Mouse (Mus musculus) inflammation-experienced regulatory T-cells (primary cell): ENCODE results near the gene Afm. TPM values are rescaled to one million over a fixed set of nuclear protein-coding genes. Genes with fewer than 3 reads are reported as not detected.

Source experiments
- polyA plus RNA-seq, 2 experiments: library from polyadenylated mRNA; unstranded; fragments of 100-300 nt; shearing (Covaris generic); gene quantifications; one replicate each; pipeline ENCODE4 v1.2.1; 2017

Afm gene
- under 1 TPM; 0.08 to 0.13 TPM for polyA plus RNA-seq

DNA sequence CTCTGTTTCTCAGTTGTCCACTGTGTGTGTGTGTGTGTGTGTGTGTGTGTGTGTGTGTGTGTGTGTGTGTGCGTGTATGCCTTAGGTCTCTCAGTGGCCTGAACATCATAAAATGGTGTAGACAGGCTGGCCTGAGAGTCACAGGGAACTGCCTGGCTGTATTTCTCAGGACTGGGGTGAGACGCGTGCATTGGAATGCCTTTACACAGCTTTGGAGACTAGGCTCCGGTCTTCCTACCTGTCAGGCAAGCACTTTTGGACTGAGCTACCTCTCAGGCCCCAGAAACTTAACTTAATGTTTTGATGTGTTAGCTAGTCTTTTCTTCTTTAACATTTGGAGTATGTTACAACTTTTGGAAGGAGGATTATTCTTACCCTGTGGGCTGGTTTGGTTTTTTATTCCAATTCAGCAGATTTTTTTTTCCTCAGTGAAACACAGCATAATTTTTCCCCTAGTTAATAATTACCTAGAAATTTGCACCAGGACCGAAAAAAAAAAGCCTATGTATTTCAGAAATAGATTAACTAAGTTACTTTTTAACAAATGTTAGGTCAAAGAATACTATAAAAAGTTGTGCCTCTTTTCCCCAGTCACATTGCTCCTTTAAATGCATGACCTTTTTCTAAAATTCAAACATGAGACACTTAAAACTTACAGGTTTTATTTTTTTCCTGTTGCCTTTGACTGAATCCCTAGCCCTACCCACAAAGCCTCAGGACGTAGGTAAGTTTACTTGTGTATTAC lies at the start of gene Afm:
Gene Afm, plus strand, starts transcription at position 577 of the 745 bp plus-strand sequence.

DNA sequence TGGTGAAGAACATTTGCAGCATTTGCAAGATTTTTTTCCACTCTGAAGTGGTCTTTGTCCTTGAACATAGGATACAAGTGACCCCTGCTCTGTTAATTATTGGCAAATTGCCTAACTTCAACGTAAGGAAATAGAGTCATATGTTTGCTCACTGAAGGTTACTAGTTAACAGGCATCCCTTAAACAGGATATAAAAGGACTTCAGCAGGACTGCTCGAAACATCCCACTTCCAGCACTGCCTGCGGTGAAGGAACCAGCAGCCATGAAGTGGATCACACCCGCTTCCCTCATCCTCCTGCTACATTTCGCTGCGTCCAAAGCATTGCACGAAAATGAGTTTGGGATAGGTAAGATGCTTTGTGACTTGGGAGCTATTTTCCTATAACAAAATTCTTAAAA lies 28.2 kb upstream of the Afm start, which contains the start of gene Afp:
Gene Afp, plus strand, starts transcription at position 220 of the 400 bp plus-strand sequence.

DNA sequence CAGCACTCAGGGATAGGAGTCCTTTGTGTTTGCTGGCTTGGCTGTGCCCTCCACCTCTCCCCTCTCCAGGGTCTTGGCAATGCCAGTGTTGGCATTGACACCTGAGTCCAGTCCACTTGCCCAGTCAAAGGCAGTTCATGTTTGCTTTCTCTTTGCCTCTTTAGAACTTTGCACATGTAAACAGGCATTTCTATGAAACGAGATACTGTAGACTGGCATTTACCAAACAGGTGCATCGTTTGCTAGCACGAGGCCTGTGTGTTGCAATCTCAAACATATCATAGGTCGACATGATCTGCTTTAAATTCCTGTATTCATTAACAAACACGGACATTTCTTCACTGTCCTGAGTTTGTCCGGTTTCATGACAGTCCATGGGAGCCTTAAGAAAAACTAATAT lies 42.0 kb downstream of the Afm start, which contains the start of gene 5830473C10Rik:
Gene 5830473C10Rik, plus strand, starts transcription at position 365 of the 400 bp plus-strand sequence.

Other genes starting within 250 kb of the Afm start
- 10 to 100 TPM; 27.7 to 32.8 TPM for gene Ankrd17, start 152.4 kb upstream of the Afm start, polyA plus RNA-seq
- 1 to 10 TPM; 1.5 to 3.2 TPM for gene Gm9958, start 151.7 kb upstream of the Afm start, polyA plus RNA-seq
- gene Alb, start 58.0 kb upstream of the Afm start, polyA plus RNA-seq = under 1 TPM in 1 of 2 experiments, not detected in 1; 0.50 TPM
- gene Afp, start 28.2 kb upstream of the Afm start, polyA plus RNA-seq = 10 to 100 TPM in 1 of 2 experiments, 1 to 10 TPM in 1; 4.5 to 14.5 TPM
- gene 5830473C10Rik, start 42.2 kb downstream of the Afm start, polyA plus RNA-seq = under 1 TPM; 0.27 to 0.73 TPM
- 1 to 10 TPM; 1.3 to 4.0 TPM for gene Rassf6, start 121.7 kb downstream of the Afm start, polyA plus RNA-seq
- gene Cxcl5, start 240.4 kb downstream of the Afm start, polyA plus RNA-seq = not detected
- gene Ppbp, start 249.6 kb downstream of the Afm start, polyA plus RNA-seq = not detected